Mouse (Mus musculus): ENCODE data around the gene Kat2a. TPM values are rescaled to one million over a fixed set of nuclear protein-coding genes. Genes with fewer than 3 reads are reported as not detected.

Gene Kat2a
- polyA plus RNA-seq, 2 experiments: 12.7 to 13.0 TPM

GRCm38 (mm10) chr11:100721776-100722492 is 9.7 kb upstream of the Kat2a start:
- Histone ChIP-seq H3K9me3 (ENCODE audit: control insufficient read depth, low read length) (no peaks in the 10 kb centered on the region), H3K27me3 (ENCODE audit: control insufficient read depth, insufficient read depth, low read length) (no peaks in the 10 kb centered on the region), H3K27ac (peak overlapping the region; percentile 0), H3K9ac (replicated peaks) (no peak overlapping the region; the same call in 1 of the 2 replicates), H3K36me3 (replicated peaks; ENCODE audit: control insufficient read depth, insufficient read depth, low read depth) (peaks cover 29% of the 10 kb centered on the region), H3K4me2 (ENCODE audit: low read depth) (peak overlapping the region; percentile 25), H3K4me3 (ENCODE audit: insufficient read depth in 1 of 2, low read depth in 2 of 2, low read length in 2 of 2) (no peak overlapping the region), H3K4me1 (replicated peaks; ENCODE audit: control insufficient read depth in 2 of 2, insufficient read depth in 2 of 2, low read length in 1 of 2) (peaks cover 26 to 39% of the 10 kb centered on the region in 2 experiments)
- DNase-seq (ENCODE audit: low read depth in 3 of 3, low spot score in 3 of 3) (peak in 1 of 3 experiments; percentile 36), ATAC-seq (ENCODE audit: insufficient read depth) (peak; percentile 57; the same call in 1 of the 2 replicates)
- TF ChIP-seq CTCF (IDR thresholded peaks at IDR 0.05; ENCODE audit: low read depth) (no peak), EP300 (IDR thresholded peaks at IDR 0.05; ENCODE audit: low read depth) (no peak)
- 11% methylated on average over 8 of the region's 8 CpGs for WGBS (ENCODE audit: insufficient replicate concordance)

GRCm38 (mm10) chr11:100721254-100721653 is 9.0 kb upstream of the Kat2a start:
- Histone ChIP-seq H3K27ac (no peak overlapping the region), H3K27me3 (ENCODE audit: control insufficient read depth, insufficient read depth, low read length) (no peaks in the 10 kb centered on the region), H3K36me3 (replicated peaks; ENCODE audit: control insufficient read depth, insufficient read depth, low read depth) (peaks cover 36% of the 10 kb centered on the region), H3K4me3 (ENCODE audit: insufficient read depth in 1 of 2, low read depth in 2 of 2, low read length in 2 of 2) (no peak overlapping the region), H3K9ac (replicated peaks) (no peak overlapping the region), H3K4me2 (ENCODE audit: low read depth) (no peak overlapping the region; the same call in 1 of the 2 replicates), H3K4me1 (replicated peaks; ENCODE audit: control insufficient read depth in 2 of 2, insufficient read depth in 2 of 2, low read length in 1 of 2) (peaks cover 26 to 39% of the 10 kb centered on the region in 2 experiments), H3K9me3 (ENCODE audit: control insufficient read depth, low read length) (no peaks in the 10 kb centered on the region)
- DNase-seq (ENCODE audit: low read depth in 3 of 3, low spot score in 3 of 3) (no peak), ATAC-seq (ENCODE audit: insufficient read depth) (no peak)
- no peak for TF ChIP-seq CTCF (IDR thresholded peaks at IDR 0.05; ENCODE audit: low read depth)
- WGBS (ENCODE audit: insufficient replicate concordance): 12% methylated on average over 4 of the region's 4 CpGs

- no peak for ATAC-seq (ENCODE audit: insufficient read depth)
- H3K27ac ChIP-seq: no peak overlapping the region
- no peak for TF ChIP-seq CTCF (IDR thresholded peaks at IDR 0.05; ENCODE audit: low read depth)
- TF ChIP-seq EP300 (IDR thresholded peaks at IDR 0.05; ENCODE audit: low read depth): no peak
Observed at GRCm38 (mm10) chr11:100720345-100720744, 8.1 kb upstream of the Kat2a start.

GRCm38 (mm10) chr11:100719893-100720292 is 7.6 kb upstream of the Kat2a start:
- H3K4me2 ChIP-seq (ENCODE audit: low read depth): no peak overlapping the region
- ATAC-seq (ENCODE audit: insufficient read depth) (no peak), DNase-seq (ENCODE audit: low read depth in 3 of 3, low spot score in 3 of 3) (no peak)
- 87% methylated on average over 11 of the region's 11 CpGs for WGBS (ENCODE audit: insufficient replicate concordance)
- H3K9me3 ChIP-seq (ENCODE audit: control insufficient read depth, low read length): no peaks in the 10 kb centered on the region
- H3K27me3 ChIP-seq (ENCODE audit: control insufficient read depth, insufficient read depth, low read length): no peaks in the 10 kb centered on the region
- TF ChIP-seq EP300 (IDR thresholded peaks at IDR 0.05; ENCODE audit: low read depth) (no peak), CTCF (IDR thresholded peaks at IDR 0.05; ENCODE audit: low read depth) (no peak)
- peaks cover 47% of the 10 kb centered on the region for H3K36me3 ChIP-seq (replicated peaks; ENCODE audit: control insufficient read depth, insufficient read depth, low read depth)
- peaks cover 20 to 35% of the 10 kb centered on the region in 2 experiments for H3K4me1 ChIP-seq (replicated peaks; ENCODE audit: control insufficient read depth in 2 of 2, insufficient read depth in 2 of 2, low read length in 1 of 2)
- no peak overlapping the region for H3K9ac ChIP-seq (replicated peaks)
- H3K27ac ChIP-seq: no peak overlapping the region
- H3K4me3 ChIP-seq (ENCODE audit: insufficient read depth in 1 of 2, low read depth in 2 of 2, low read length in 2 of 2): no peak overlapping the region

More at GRCm38 (mm10) chr11:100720345-100720744, 8.1 kb upstream of the Kat2a start:
- no peak overlapping the region for H3K9ac ChIP-seq (replicated peaks)
- WGBS (ENCODE audit: insufficient replicate concordance): 39% methylated on average over 5 of the region's 5 CpGs
- H3K36me3 ChIP-seq (replicated peaks; ENCODE audit: control insufficient read depth, insufficient read depth, low read depth): peaks cover 45% of the 10 kb centered on the region
- H3K27me3 ChIP-seq (ENCODE audit: control insufficient read depth, insufficient read depth, low read length): no peaks in the 10 kb centered on the region
- no peaks in the 10 kb centered on the region for H3K9me3 ChIP-seq (ENCODE audit: control insufficient read depth, low read length)
- no peak overlapping the region for H3K4me3 ChIP-seq (ENCODE audit: insufficient read depth in 1 of 2, low read depth in 2 of 2, low read length in 2 of 2)
- no peak for DNase-seq (ENCODE audit: low read depth in 3 of 3, low spot score in 3 of 3)
- H3K4me2 ChIP-seq (ENCODE audit: low read depth): no peak overlapping the region
- H3K4me1 ChIP-seq (replicated peaks; ENCODE audit: control insufficient read depth in 2 of 2, insufficient read depth in 2 of 2, low read length in 1 of 2): peaks cover 24 to 37% of the 10 kb centered on the region in 2 experiments

GRCm38 (mm10) chr11:100719312-100719711 is 7.0 kb upstream of the Kat2a start:
- 79% methylated on average over 3 of the region's 3 CpGs for WGBS (ENCODE audit: insufficient replicate concordance)
- H3K9me3 ChIP-seq (ENCODE audit: control insufficient read depth, low read length): no peaks in the 10 kb centered on the region
- no peak overlapping the region for H3K27ac ChIP-seq
- H3K36me3 ChIP-seq (replicated peaks; ENCODE audit: control insufficient read depth, insufficient read depth, low read depth): peaks cover 50% of the 10 kb centered on the region
- H3K4me1 ChIP-seq (replicated peaks; ENCODE audit: control insufficient read depth in 2 of 2, insufficient read depth in 2 of 2, low read length in 1 of 2): peaks cover 20 to 35% of the 10 kb centered on the region in 2 experiments
- no peaks in the 10 kb centered on the region for H3K27me3 ChIP-seq (ENCODE audit: control insufficient read depth, insufficient read depth, low read length)
- DNase-seq (ENCODE audit: low read depth in 3 of 3, low spot score in 3 of 3) (no peak), ATAC-seq (ENCODE audit: insufficient read depth) (no peak)
- H3K4me3 ChIP-seq (ENCODE audit: insufficient read depth in 1 of 2, low read depth in 2 of 2, low read length in 2 of 2): no peak overlapping the region
- no peak overlapping the region for H3K4me2 ChIP-seq (ENCODE audit: low read depth)
- no peak overlapping the region for H3K9ac ChIP-seq (replicated peaks)
- no peak for TF ChIP-seq EP300 (IDR thresholded peaks at IDR 0.05; ENCODE audit: low read depth)
- TF ChIP-seq CTCF (IDR thresholded peaks at IDR 0.05; ENCODE audit: low read depth): no peak

Measured in liver, embryonic 14.5 days (tissue).